Mouse (Mus musculus): ENCODE measurements at regions not wholly inside any gene's neighbourhood (a gene's known extent, or its start where the extent isn't known, plus 50 kb on each side); places are given as distances from the start of the nearest gene placed in this dataset.

DNA sequence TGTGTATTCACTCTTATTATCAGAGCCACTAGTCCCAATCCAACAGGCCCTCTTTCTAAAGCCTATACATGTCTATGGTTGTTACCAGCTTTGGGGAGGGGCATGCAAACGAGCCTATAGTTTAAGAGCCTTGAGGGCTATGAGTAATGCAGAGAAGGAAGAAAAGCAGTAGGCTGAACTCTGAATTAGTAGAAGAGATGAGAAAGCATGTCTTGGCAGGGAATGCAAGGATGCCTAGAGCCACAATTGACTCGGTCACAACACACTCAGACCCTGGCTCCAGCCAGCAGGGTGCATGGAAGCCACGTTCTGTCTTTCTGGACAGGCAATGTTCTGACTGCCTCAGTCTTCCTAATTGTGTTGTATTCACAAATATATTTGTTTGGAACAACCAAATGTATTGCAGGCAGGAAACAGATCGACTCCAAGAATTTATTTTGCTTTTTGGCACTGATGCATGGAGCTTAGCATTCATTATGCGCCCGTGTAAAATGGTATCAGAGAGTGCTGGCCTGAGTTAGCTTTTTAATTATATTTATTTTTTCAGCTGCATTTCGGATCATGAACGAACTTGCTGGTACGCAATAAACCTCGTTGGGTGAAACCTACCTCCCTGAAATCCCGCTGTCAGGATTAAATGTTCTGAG, 110.2 kb downstream of the Rybp start:
- DNase-seq (ENCODE audit: extremely low spot score, low read depth, low spot score): no peak

DNA sequence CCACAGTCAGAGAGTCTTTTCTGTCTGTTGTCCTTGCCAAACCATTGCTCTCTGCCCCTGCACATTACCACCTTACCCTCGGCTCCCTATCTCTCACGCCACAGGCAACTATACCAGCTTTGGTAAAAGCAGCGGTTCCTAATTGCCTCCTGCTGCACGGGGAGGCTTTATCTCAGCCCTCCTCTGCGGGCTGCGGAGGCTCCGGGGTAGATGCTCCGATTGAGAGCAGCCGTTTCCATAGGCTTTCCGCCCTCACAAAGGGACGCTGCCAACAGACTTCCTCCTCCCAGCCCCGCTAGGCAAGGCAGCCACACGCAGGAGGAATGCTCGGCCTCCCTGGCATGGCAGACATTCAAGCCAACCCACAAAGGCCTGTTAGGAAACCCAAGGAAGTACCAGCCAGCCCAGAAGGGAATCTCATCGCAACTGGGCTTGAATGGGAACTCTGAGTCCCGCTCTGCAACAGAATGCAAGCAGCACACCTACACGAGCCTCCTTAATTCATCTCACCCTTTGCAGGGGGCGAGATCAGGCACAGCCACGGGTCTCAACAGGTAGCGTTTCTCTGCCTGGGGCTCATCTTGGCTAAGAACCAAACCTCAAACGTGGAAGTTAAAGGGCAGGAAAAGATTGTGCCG, 116.5 kb downstream of the Rybp start:
- DNase-seq (ENCODE audit: extremely low spot score, low read depth, low spot score): no peak

DNA sequence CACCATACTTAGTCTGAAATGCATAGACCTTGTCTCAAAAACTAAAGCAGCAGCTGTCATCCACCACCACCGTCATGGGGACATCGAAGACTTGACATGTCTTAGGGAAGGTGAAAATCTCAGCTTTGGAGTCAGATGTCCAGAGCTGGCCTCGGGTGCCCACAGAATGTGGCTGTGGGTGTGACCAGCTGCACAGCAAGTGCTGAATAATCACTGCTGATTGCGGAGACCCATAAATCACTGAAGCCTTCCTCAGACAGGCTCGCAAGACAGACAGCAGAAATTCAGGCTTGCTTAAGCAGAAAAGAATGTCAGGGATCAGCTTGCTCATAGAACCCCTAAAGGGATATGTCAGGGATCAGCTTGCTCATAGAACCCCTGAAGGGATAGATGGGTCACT, 120.0 kb downstream of the Rybp start:
- no peak for DNase-seq (ENCODE audit: extremely low spot score, low read depth, low spot score)

DNA sequence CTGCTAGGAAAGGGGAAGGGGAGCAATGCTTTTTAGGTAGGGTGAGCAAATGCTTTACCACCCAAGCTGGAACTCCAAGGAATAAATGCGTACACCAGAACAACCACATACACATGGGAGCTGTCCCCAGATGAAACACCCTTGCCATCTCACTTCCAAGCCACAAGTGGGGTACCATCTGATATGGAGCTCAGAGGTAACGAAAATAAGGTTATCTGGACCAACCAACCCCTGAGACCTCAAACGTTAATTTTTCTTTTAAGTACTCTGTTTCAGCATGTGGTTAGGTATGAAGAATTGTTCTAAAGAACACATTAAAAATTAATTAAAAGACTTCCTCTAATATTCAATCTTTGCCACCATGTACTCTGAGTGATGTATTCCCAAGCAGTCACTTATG, 121.5 kb downstream of the Rybp start:
- no peak for DNase-seq (ENCODE audit: extremely low spot score, low read depth, low spot score)

DNA sequence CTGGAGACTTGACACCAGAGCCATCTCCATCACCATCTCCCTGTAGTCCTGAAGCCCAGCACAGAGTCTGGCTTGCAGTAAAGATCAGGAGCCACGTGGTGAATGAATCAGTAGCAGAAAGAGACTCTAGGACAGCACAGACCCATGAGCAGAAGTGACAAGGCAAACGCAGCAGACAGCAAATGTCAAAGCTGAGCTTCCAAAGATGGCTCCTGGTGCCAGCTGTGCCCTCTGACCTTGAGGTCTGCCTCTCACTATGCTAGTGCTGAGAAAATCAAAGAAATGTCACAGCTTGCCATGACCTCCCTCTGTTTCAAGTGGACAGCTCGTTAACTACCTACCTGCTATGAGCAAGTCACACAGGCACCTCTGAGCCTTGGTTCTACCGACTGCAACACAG, 123.1 kb downstream of the Rybp start:
- no peak for DNase-seq (ENCODE audit: extremely low spot score, low read depth, low spot score)

DNA sequence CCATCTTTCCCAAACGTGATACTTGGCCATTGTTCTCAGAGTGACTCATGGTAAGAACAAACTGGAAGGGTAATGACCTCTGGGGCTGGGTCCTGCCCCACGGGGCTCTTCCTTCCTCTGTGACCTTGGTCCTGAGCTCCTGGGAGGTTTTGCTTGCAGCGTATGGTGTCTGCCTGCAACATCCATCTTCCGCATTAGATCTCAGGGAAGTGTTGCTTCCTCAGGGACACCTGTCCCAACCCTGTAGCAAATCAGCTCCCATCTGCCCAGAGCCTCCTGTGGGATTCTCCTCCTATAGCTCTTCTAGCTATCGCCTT, 123.5 kb downstream of the Rybp start:
- no peak for DNase-seq (ENCODE audit: extremely low spot score, low read depth, low spot score)

DNA sequence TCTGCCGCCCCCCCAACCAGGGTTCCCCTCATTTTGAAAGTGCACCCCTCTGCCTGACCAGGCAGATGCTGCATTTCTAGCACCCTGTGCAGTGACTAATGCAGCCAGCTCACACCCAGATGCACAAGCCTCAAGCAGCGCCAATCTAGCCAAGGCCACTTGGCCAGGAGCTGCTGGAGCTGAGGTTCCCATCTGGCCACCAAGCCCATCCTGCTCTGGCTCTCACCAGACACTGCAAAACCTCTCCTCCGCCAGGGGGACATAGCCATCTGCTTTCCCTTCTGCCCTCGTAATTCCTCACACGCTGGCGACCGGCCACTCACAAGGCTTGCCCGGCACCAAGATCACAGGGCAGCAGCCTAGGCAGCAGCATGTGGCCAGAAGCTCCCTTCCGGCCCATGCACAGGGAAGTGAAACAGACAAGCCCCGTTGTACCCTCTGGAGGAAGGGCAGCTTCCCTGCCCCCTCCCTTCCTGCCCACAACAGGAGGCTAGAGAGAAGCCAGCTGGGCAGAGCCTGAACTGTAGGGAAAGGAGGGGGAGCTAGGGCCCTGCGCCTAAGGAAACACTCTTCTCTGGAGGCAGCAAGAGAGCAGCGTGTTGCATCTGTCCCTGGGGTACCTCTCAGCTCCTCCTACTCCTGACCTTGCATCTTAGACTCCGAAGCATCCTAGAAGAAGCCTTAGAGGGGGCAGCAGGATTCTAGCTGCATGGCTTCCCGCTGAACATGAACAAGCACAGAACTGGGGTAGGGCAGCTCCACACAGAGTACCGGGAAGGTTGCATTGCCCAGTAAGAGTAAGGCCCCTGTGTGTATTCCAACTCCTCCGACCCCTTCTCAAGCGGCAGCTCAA, 124.1 kb downstream of the Rybp start:
- DNase-seq (ENCODE audit: extremely low spot score, low read depth, low spot score): no peak

DNA sequence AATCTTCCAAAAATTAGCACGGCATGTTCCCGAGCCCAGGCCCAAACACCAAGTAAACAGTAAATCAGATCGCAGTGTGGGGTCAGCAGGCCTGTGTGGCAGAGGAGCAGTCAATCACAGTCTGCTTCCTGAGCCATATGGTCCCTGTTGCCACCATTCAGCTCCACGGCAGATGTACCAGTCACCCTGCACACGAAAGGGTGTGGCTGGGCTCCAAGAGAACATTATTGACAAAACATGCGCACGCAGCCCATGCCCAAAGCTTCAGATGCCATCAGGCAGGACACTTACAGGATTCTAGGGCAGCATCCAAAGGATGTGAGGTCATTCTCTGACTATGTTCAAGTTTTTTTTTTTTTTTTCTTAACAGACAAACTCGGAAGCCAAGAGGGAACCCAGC, 126.6 kb downstream of the Rybp start:
- DNase-seq (ENCODE audit: extremely low spot score, low read depth, low spot score): no peak

DNA sequence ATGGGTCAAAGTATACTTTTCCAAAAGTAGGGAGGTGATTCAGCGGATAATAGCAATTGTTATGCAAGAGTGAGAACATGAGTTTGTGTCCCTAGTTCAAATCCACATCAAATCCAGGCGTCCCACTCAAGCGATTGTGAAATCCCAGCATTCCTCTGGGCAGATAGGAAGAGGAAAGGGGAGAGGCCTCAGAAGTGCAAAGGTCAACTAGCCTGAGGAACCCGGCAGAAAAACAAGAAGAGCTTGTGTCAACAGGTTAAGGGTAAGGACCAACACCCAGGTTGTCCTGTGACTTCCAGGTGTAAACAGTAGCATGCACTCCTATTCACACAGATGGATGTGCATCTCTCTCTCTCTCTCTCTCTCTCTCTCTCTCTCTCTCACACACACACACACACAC, 127.5 kb downstream of the Rybp start:
- DNase-seq (ENCODE audit: extremely low spot score, low read depth, low spot score): no peak

DNA sequence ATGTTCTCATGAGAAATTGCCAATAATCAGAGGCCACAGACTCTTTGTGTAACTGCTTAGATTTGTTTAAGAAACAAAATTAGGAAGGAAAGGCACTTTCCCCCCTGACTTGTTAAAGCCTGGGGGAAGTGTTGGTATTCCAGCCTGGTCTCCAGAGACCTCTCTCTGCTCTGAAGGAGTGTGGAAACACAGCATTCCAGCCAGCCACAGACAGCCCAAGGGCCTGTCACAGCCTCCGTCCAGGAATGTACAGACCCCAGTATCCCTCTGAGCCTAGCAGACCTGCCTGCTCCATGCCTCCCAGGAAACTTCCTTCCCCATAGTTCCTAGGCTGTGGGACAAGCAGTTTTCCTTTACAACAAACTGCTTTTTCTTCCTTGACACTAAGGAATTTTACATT, 128.0 kb downstream of the Rybp start:
- DNase-seq (ENCODE audit: extremely low spot score, low read depth, low spot score): no peak

DNA sequence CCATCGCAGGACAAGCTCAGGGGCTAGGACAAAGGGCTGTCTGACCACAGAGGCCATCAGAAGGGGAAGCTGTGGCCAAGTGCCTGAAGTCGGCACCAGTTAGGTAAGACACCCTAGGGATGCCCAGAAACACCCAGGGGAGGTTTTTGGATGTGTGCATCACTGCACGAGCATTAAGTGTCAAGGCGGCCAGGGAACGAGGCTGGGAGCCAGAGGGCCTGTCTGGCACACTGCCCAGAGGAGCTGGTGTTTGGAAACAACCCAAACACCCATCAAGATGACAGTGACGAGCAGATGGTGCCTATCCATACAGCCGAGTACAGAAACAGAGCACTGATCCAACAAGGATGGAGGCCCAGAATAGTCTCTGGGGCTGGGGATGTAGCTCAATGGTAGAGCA, 130.0 kb downstream of the Rybp start:
- no peak for DNase-seq (ENCODE audit: extremely low spot score, low read depth, low spot score)

DNA sequence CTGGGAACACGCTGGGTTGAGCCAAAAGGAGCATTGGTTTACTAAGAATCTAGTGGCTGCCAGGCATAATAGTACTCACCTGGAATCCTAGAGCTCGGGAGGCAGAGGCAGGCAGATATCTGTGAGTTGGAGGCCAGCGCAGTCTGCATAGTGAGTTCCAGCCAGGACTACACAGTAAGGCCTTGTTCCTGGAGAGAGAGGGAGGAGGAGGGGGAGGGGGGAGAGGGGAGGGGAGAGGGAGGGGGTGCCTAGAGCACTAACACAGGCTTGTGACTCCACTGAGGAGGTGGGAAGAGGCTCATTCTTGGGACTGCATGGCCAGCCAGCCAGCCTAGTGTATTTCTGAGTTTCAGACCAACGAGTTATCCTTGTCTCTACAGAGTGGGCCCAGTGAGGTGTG, 131.1 kb downstream of the Rybp start:
- DNase-seq (ENCODE audit: extremely low spot score, low read depth, low spot score): no peak

DNA sequence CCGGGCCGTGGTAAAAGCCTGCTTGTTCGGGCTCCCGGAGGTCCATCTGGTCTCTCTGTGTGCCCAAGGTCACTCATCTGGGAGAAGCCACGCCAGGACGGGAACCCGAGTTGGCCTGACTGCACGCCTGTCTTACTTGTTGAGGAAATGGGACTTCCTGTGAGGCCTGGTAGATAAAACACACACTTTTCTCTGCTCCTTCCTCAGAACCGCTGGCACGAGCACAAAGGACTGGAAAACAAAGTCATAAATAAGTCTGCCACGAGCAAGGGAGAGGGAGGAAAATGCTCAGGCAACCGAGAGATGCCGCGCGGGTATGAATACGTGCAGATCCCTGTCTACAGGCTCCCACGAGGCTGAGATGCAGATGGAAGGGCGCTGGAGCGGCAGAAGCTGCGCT, 131.6 kb downstream of the Rybp start:
- DNase-seq (ENCODE audit: extremely low spot score, low read depth, low spot score): no peak

DNA sequence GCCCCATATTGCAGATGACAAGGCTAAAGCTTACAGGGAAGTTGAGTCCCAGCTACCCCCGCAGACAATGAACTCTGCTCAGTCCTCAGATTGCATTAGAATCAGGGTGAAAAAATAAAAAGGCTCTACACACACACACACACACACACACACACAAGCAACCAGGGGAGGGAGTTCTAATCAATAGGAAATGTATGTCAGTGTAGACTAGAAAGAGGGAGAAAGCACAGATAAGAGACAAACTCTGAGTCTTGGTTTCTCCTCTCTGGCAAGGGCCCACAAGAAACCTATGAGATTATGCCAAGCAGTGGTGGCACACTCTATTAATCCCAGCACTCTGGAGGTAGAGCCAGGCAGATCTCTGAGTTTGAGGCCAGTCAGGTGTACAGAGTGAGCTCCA, 135.8 kb downstream of the Rybp start:
- DNase-seq (ENCODE audit: extremely low spot score, low read depth, low spot score): no peak

DNA sequence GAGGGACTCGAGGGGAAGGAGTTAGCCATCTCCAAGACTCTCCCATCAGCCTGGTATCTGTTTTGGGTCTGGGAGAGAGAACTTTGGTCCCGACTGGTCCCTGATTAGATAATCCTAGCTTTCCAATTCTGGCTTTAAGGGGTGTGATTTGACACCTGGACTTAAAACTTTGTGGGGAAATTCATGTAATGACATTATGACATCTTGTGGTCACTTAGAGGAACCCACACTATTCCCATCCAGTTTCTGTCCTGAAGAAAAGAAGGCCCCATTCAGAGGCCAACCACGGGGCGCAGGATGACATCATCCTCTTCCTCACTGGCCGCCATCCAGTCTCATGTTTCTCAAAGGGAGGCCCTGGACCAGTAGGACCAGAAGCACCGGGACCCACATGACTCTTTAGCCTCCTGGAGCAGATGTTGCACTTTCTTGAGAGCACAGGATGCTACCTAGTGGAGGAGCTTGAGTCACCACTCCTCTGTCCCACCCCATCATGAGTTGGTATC, 136.5 kb downstream of the Rybp start:
- DNase-seq (ENCODE audit: extremely low spot score, low read depth, low spot score): no peak

DNA sequence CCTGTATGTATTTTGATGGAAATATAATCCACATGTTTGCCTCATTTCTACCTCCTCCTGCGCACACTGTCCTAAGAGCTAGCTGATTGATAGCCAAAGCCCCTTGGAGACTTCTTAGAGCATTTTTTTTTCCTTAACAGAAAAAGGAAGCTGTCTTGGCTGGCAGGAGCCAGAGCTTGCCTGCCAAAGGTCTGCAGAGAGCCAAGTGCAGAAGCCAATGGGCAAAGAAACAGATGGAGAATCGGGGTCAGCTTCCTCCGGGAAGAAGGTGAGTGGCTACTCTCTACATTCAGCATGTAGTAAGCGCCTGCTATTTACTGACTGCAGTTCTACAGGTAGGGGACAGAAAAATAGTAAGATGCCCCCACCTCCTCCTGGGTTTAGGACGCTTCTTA, 137.8 kb downstream of the Rybp start:
- no peak for DNase-seq (ENCODE audit: extremely low spot score, low read depth, low spot score)

DNA sequence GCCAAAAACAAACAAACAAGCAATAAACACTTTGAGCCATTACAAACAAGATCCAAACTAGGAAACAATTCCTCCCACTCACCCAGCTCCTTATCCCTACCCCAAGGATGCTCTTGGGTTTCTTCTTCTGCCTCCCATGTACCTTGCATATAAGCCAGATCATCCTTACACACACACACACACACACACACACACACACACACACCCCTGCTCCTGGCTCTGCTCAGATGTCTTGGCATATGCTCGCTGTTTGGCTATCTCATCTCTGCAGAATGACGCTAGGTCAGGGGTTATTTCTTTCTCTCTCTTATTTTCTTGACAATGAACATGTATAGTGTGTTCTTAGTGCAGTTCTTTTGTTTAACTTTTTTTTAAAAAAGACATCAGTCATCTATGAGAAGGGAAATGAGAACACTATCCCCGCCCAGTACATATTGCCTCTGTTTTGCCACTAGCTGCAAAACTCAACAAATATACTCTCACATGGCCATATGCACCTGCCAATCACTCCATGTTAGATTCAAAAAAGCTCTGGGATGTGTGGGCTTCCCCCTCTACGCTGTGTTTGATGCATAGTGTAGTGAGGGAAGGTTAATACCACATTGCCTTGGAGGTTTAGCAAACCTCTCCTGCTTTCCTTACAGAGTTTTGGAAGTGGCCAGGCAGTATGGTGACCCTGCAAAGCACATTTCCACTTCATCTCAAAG, 138.4 kb downstream of the Rybp start:
- no peak for DNase-seq (ENCODE audit: extremely low spot score, low read depth, low spot score)

DNA sequence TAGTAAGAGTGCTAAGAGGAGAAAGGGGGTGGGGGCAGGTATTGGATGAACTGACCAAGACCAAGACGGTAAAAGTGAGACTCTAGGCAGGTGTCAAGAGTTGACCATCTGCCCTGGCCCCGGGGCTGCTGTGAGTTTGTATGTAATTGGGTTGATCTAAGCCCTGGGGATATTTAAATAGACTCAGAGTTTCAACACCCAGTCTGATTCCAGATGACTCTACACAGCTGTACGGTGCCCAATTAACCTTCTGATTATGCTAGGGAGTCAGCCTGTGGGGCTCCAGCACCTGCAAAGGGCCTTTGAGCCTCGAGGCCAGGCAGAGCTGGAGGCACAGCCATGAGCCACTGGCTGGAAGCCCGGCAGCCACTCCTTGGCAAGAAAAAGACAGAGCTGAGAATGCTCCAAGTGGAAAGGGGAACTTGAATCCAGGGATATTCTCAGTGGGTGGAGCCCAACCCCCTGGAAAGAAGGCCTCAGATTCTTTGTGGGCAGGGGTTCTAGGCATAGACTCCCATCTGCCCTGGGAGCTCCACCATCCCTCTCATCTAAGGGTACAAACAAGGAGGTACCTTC, 140.8 kb downstream of the Rybp start:
- DNase-seq (ENCODE audit: extremely low spot score, low read depth, low spot score): no peak

DNA sequence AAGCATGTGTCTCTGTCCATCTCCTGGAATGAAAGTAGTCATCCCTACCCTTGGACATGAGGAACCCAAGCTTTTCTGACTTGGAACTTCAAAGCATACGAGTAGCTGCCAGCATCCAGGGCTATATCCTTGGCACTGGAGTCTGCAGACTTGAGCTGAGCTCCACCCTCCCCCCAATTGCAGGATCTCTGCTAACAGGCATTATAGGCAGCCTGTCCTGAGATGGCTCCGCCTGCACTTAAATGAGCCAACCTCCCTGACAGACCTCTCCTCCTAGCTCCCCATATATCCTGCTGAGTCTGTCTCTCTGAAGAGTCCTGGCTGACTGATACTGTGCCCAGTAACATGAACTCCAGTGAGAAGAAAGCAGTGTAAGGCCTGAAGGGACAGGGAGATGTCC, 141.4 kb downstream of the Rybp start:
- DNase-seq (ENCODE audit: extremely low spot score, low read depth, low spot score): no peak

DNA sequence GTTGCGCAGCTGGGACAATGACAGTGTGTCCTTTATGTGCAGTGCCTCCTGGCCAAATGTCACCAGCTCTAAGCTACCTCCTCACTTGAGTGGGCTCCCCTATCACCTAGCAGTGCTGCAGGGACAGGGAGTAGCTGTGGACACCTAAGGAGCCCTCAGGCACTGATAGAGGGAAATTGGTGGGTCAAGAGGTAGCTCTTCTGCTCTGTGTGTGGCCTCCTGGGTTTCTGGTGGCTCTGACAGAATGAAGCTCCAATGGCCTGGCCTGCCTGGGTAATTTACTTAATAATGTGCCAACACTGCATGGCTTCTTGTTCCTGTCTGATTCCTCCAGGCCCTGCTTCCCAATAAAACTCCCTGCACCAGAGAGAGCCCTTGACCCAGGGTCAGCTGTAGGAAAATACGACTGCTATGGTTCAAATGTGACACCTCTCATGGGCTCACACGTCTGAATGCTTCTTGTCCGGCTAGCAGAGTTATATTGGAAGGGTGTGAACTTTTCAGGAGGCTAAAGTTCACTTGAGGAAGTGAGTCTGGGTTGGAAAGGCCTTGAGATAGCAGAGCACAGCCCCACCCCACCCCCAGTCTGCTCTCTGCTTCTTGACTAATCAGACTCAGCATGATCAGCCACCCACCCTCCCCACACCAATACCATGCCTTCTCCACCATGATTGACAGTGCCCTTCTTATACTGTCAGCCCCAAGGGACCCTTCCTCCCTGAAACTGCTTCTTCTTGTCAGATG, 142.6 kb downstream of the Rybp start:
- no peak for DNase-seq (ENCODE audit: extremely low spot score, low read depth, low spot score)

All from hindlimb bud, embryonic 11.5 days (tissue).